Mouse (Mus musculus): ENCODE results near the gene Atoh7.

Gene Atoh7

GRCm38 (mm10) chr10:63142660-63143059 is 43.2 kb downstream of the Atoh7 start:
- in situ Hi-C loops (cut with MboI, MseI), result no loop called here
